Mouse (Mus musculus): ENCODE measurements around the gene BC061237. TPM values are rescaled to one million over a fixed set of nuclear protein-coding genes. Genes with fewer than 3 reads are reported as not detected.
"Not testable (repeated sequence)": the region's sequence is repeated elsewhere in the genome, so short reads cannot be mapped to it uniquely, and the experiment has no call there.

BC061237 gene
- total RNA-seq (2014; rRNA removed) (not detected in 2 replicates), polyA plus RNA-seq (2015; fragmentation: Nextera tagmentation; extraction: Ambion mirVana) (0.24 TPM in 1 of 2 replicates, not detected in the other)

- not testable (repeated sequence) for DNase-seq (ENCODE audit: low spot score); ATAC-seq; H3K27ac ChIP-seq; H3K9me3 ChIP-seq (ENCODE audit: low read length); H3K27me3 ChIP-seq (ENCODE audit: insufficient read depth, low read length); H3K36me3 ChIP-seq (ENCODE audit: insufficient read depth, low read length); H3K9ac ChIP-seq (replicated peaks; ENCODE audit: low read length); H3K4me2 ChIP-seq (ENCODE audit: low read depth, low read length); H3K4me1 ChIP-seq (ENCODE audit: insufficient read depth, low read length); H3K4me3 ChIP-seq (ENCODE audit: low read length)
- no CpG with 5 or more reads among the region's 1 CpGs for WGBS
Observed at GRCm38 (mm10) chr14:44492163-44492562, at the start of gene BC061237. Gene BC061237 (plus strand): TSS chr14:44492463.

- ATAC-seq; H3K4me2 ChIP-seq (ENCODE audit: low read depth, low read length); H3K27me3 ChIP-seq (ENCODE audit: insufficient read depth, low read length); H3K9ac ChIP-seq (replicated peaks; ENCODE audit: low read length); H3K4me1 ChIP-seq (ENCODE audit: insufficient read depth, low read length); H3K9me3 ChIP-seq (ENCODE audit: low read length); H3K27ac ChIP-seq; H3K36me3 ChIP-seq (ENCODE audit: insufficient read depth, low read length); H3K4me3 ChIP-seq (ENCODE audit: low read length); DNase-seq (ENCODE audit: low spot score): not testable (repeated sequence)
- WGBS, result 86% methylated on average over 5 of the region's 5 CpGs
Observed at GRCm38 (mm10) chr14:44517976-44518375, 25.7 kb downstream of the BC061237 start, which contains the start of gene Gm17093. Gene Gm17093 (plus strand): TSS chr14:44518276.

- not testable (repeated sequence) for H3K4me1 ChIP-seq (ENCODE audit: insufficient read depth, low read length); H3K36me3 ChIP-seq (ENCODE audit: insufficient read depth, low read length); H3K9me3 ChIP-seq (ENCODE audit: low read length); H3K9ac ChIP-seq (replicated peaks; ENCODE audit: low read length); ATAC-seq; H3K4me2 ChIP-seq (ENCODE audit: low read depth, low read length); H3K27me3 ChIP-seq (ENCODE audit: insufficient read depth, low read length); DNase-seq (ENCODE audit: low spot score); H3K27ac ChIP-seq; H3K4me3 ChIP-seq (ENCODE audit: low read length)
- WGBS, result 90% methylated on average over 3 of the region's 5 CpGs
Observed at GRCm38 (mm10) chr14:44547961-44548360, 55.7 kb downstream of the BC061237 start.

Other genes starting within 250 kb of the BC061237 start
- not detected in 2 replicates for gene Gm8220, start 206.9 kb upstream of the BC061237 start, total RNA-seq (2014; rRNA removed)
- gene Gm8220, start 206.9 kb upstream of the BC061237 start, polyA plus RNA-seq (2015; fragmentation: Nextera tagmentation; extraction: Ambion mirVana), result not detected in 2 replicates
- not detected in 2 replicates for gene Gm5930, start 153.9 kb upstream of the BC061237 start, total RNA-seq (2014; rRNA removed)
- gene Gm5930, start 153.9 kb upstream of the BC061237 start, polyA plus RNA-seq (2015; fragmentation: Nextera tagmentation; extraction: Ambion mirVana), result not detected in 2 replicates
- not detected in 2 replicates for gene Gm8229, start 127.1 kb upstream of the BC061237 start, total RNA-seq (2014; rRNA removed)
- not detected in 2 replicates for gene Gm8229, start 127.1 kb upstream of the BC061237 start, polyA plus RNA-seq (2015; fragmentation: Nextera tagmentation; extraction: Ambion mirVana)
- not detected in 2 replicates for gene Gm3371, start 81.8 kb upstream of the BC061237 start, total RNA-seq (2014; rRNA removed)
- gene Gm3371, start 81.8 kb upstream of the BC061237 start, polyA plus RNA-seq (2015; fragmentation: Nextera tagmentation; extraction: Ambion mirVana), result not detected in 2 replicates
- not detected in 2 replicates for gene Gm8232, start 58.8 kb upstream of the BC061237 start, total RNA-seq (2014; rRNA removed)
- gene Gm8232, start 58.8 kb upstream of the BC061237 start, polyA plus RNA-seq (2015; fragmentation: Nextera tagmentation; extraction: Ambion mirVana), result not detected in 2 replicates
- gene Gm17093, start 25.8 kb downstream of the BC061237 start, total RNA-seq (2014; rRNA removed), result not detected in 2 replicates
- gene Gm17093, start 25.8 kb downstream of the BC061237 start, polyA plus RNA-seq (2015; fragmentation: Nextera tagmentation; extraction: Ambion mirVana), result not detected in 2 replicates
- gene Gm8247, start 90.7 kb downstream of the BC061237 start, total RNA-seq (2014; rRNA removed), result not detected in 2 replicates
- gene Gm8247, start 90.7 kb downstream of the BC061237 start, polyA plus RNA-seq (2015; fragmentation: Nextera tagmentation; extraction: Ambion mirVana), result 0.58 TPM in 1 of 2 replicates, not detected in the other
- not detected in 2 replicates for gene Gm5624, start 135.5 kb downstream of the BC061237 start, total RNA-seq (2014; rRNA removed)
- gene Gm5624, start 135.5 kb downstream of the BC061237 start, polyA plus RNA-seq (2015; fragmentation: Nextera tagmentation; extraction: Ambion mirVana), result not detected in 2 replicates
- gene Gm8257, start 214.0 kb downstream of the BC061237 start, total RNA-seq (2014; rRNA removed), result not detected in 2 replicates
- gene Gm8257, start 214.0 kb downstream of the BC061237 start, polyA plus RNA-seq (2015; fragmentation: Nextera tagmentation; extraction: Ambion mirVana), result not detected in 2 replicates

Data from hindbrain, postnatal 0 days (tissue).